Mouse (Mus musculus): ENCODE data around the gene Gm21994.
A peak's percentile ranks its signal among the peaks of the same experiment; 100 is the strongest.
"Not testable (repeated sequence)": the region's sequence is repeated elsewhere in the genome, so short reads cannot be mapped to it uniquely, and the experiment has no call there.

The Gm21994 gene

GRCm38 (mm10) chr2:150255491-150255890, at the start of gene Gm21994:
Gene Gm21994 (minus strand): TSS chr2:150255591.
- DNase-seq (ENCODE audit: low read depth): not testable (repeated sequence)

DNA sequence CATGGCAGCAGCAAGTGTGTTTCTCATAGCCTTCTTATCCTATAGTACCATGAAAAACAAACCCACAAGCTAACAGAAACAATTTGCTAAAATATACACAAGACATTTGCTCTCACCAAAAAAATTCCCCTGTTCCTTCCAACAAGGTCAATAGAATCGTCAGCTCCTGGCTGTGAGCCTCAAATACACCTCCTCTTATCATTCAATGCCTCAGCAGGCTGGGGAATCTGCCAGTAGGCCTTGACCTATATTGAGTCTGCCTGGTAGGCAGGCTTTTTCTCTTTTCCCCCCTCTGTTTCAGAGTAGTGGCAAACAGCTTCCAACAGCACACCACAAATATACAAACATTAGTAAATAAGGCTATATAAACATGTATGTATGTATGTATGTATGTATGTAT, 43.7 kb upstream of the Gm21994 start:
- DNase-seq (ENCODE audit: low read depth): no peak

- DNase-seq (ENCODE audit: low read depth): no peak
These were observed 38.3 kb upstream of the Gm21994 start for GRCm38 (mm10) chr2:150293669-150294068.

- peak; percentile 36 for DNase-seq (ENCODE audit: low read depth)
These were observed 1.9 kb upstream of the Gm21994 start, which contains the start of gene Gm14124 for GRCm38 (mm10) chr2:150257291-150257690. Gene Gm14124 (plus strand): TSS chr2:150257517.

- peak; percentile 20 for DNase-seq (ENCODE audit: low read depth)
These were observed 1.5 kb upstream of the Gm21994 start for GRCm38 (mm10) chr2:150256861-150257260.

DNA sequence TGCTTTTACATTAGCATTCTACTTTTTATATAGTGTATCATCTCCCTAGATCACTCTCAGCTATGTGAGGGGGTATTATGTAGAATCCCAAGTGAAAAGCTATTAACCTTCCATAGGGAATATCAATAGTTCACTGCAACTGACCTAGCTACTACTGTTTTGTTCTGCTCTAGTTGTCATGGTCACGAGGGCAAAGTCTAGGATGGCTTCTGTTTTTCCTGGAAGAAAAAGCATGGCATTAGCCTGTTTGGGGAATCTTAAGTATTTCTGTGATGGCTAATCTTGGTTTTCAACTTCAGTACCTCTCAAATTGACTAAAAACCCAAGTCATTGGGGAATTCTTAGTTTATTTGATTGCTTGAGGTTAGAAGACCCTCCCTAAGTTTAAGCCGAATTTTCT, 12.2 kb downstream of the Gm21994 start:
- no peak for DNase-seq (ENCODE audit: low read depth)

- not testable (repeated sequence) for DNase-seq (ENCODE audit: low read depth)
These were observed 32.1 kb downstream of the Gm21994 start for GRCm38 (mm10) chr2:150223263-150223662.

GRCm38 (mm10) chr2:150218363-150218725, 37.0 kb downstream of the Gm21994 start:
- DNase-seq (ENCODE audit: low read depth): not testable (repeated sequence)

- DNase-seq (ENCODE audit: low read depth): peak; percentile 85
These were observed 37.6 kb downstream of the Gm21994 start, which contains the start of gene Zfp937 for GRCm38 (mm10) chr2:150217600-150218362. Gene Zfp937 (plus strand): TSS chr2:150218073.
